Mouse (Mus musculus): ENCODE measurements around the gene Fkbp9.

The Fkbp9 gene

GRCm38 (mm10) chr6:56831697-56832406 lies at the start of gene Fkbp9:
Gene Fkbp9 (plus strand): TSS chr6:56832059.
- no peak for DNase-seq (ENCODE audit: low read depth, low spot score)

- DNase-seq (ENCODE audit: low read depth, low spot score): no peak
Observed at GRCm38 (mm10) chr6:56783561-56784272, 48.1 kb upstream of the Fkbp9 start.

GRCm38 (mm10) chr6:56785068-56785467 lies 46.8 kb upstream of the Fkbp9 start:
- DNase-seq (ENCODE audit: low read depth, low spot score): no peak

GRCm38 (mm10) chr6:56787668-56788067 lies 44.2 kb upstream of the Fkbp9 start:
- no peak for DNase-seq (ENCODE audit: low read depth, low spot score)

- no peak for DNase-seq (ENCODE audit: low read depth, low spot score)
Observed at GRCm38 (mm10) chr6:56789336-56789735, 42.5 kb upstream of the Fkbp9 start.

GRCm38 (mm10) chr6:56794834-56795233 lies 37.0 kb upstream of the Fkbp9 start:
- DNase-seq (ENCODE audit: low read depth, low spot score): no peak

GRCm38 (mm10) chr6:56796232-56796631 lies 35.6 kb upstream of the Fkbp9 start:
- DNase-seq (ENCODE audit: low read depth, low spot score): no peak

- DNase-seq (ENCODE audit: low read depth, low spot score): peak; percentile 74
Observed at GRCm38 (mm10) chr6:56796668-56797141, 35.2 kb upstream of the Fkbp9 start.

- peak; percentile 95 for DNase-seq (ENCODE audit: low read depth, low spot score)
Observed at GRCm38 (mm10) chr6:56797311-56798151, 34.3 kb upstream of the Fkbp9 start, which contains the start of gene Kbtbd2. Gene Kbtbd2 (minus strand): TSS chr6:56797813.

GRCm38 (mm10) chr6:56798152-56798465 lies 33.8 kb upstream of the Fkbp9 start:
- DNase-seq (ENCODE audit: low read depth, low spot score): no peak

- DNase-seq (ENCODE audit: low read depth, low spot score): no peak
Observed at GRCm38 (mm10) chr6:56805026-56805425, 26.8 kb upstream of the Fkbp9 start.

GRCm38 (mm10) chr6:56806195-56806594 lies 25.7 kb upstream of the Fkbp9 start:
- no peak for DNase-seq (ENCODE audit: low read depth, low spot score)

GRCm38 (mm10) chr6:56808656-56809055 lies 23.2 kb upstream of the Fkbp9 start:
- peak; percentile 57 for DNase-seq (ENCODE audit: low read depth, low spot score)

GRCm38 (mm10) chr6:56813332-56813731 lies 18.5 kb upstream of the Fkbp9 start:
- DNase-seq (ENCODE audit: low read depth, low spot score): no peak

- DNase-seq (ENCODE audit: low read depth, low spot score): no peak
Observed at GRCm38 (mm10) chr6:56818436-56819123, 13.3 kb upstream of the Fkbp9 start.

GRCm38 (mm10) chr6:56819124-56819487 lies 12.8 kb upstream of the Fkbp9 start:
- no peak for DNase-seq (ENCODE audit: low read depth, low spot score)

- DNase-seq (ENCODE audit: low read depth, low spot score): no peak
Observed at GRCm38 (mm10) chr6:56825657-56826056, 6.2 kb upstream of the Fkbp9 start.

GRCm38 (mm10) chr6:56832407-56832796 lies 543 bp downstream of the Fkbp9 start:
- no peak for DNase-seq (ENCODE audit: low read depth, low spot score)

- DNase-seq (ENCODE audit: low read depth, low spot score): no peak
Observed at GRCm38 (mm10) chr6:56832830-56833229, 971 bp downstream of the Fkbp9 start.

- no peak for DNase-seq (ENCODE audit: low read depth, low spot score)
Observed at GRCm38 (mm10) chr6:56834769-56835168, 2.9 kb downstream of the Fkbp9 start.

- no peak for DNase-seq (ENCODE audit: low read depth, low spot score)
Observed at GRCm38 (mm10) chr6:56835532-56835931, 3.7 kb downstream of the Fkbp9 start.

- no peak for DNase-seq (ENCODE audit: low read depth, low spot score)
Observed at GRCm38 (mm10) chr6:56837166-56837565, 5.3 kb downstream of the Fkbp9 start.

All from A20 (cell line).